Mouse (Mus musculus) limb, embryonic 12.5 days (tissue): ENCODE measurements around the gene Slc25a42. TPM values are rescaled to one million over a fixed set of nuclear protein-coding genes. Genes with fewer than 3 reads are reported as not detected.

Experiments used
- ATAC-seq: fragments of 200-750 bp; cut with Nextera tagmentation; 2 replicates; pipeline ENCODE4 v1.8.0; 2017; ENCODE audit warnings: low read depth, moderate TSS enrichment; ENCODE audit not compliant: insufficient number of reproducible peaks, insufficient read depth, low FRiP score, low TSS enrichment
- H3K27ac ChIP-seq: fragments of 300-500 bp; sonication (generic); 2 replicates; pipeline ENCODE4 v1.5.1; 2016; ENCODE audit warnings: mild to moderate bottlenecking, moderate library complexity
- H3K27me3 ChIP-seq: fragments of 300-500 bp; sonication (generic); 2 replicates; pipeline ENCODE4 v1.6.1; 2016; ENCODE audit warnings: mild to moderate bottlenecking, moderate library complexity
- H3K36me3 ChIP-seq: fragments of 300-500 bp; sonication (generic); 2 replicates; pipeline ENCODE4 v1.6.1; 2016; ENCODE audit warnings: mild to moderate bottlenecking, moderate library complexity
- H3K4me1 ChIP-seq: fragments of 300-500 bp; sonication (generic); replicated peaks from 2 replicates; pipeline ENCODE4 v1.6.1; 2016
- H3K4me2 ChIP-seq: fragments of 300-500 bp; sonication (generic); 2 replicates; pipeline ENCODE4 v1.6.1; 2016; ENCODE audit warnings: mild to moderate bottlenecking, moderate library complexity
- H3K4me3 ChIP-seq: fragments of 300-500 bp; sonication (generic); replicated peaks from 2 replicates; pipeline ENCODE4 v1.5.1; 2016; ENCODE audit warnings: mild to moderate bottlenecking
- H3K9ac ChIP-seq: fragments of 300-500 bp; sonication (generic); replicated peaks from 2 replicates; pipeline ENCODE4 v1.6.1; 2016; ENCODE audit warnings: mild to moderate bottlenecking, moderate library complexity
- H3K9me3 ChIP-seq: fragments of 300-500 bp; sonication (generic); 2 replicates; pipeline ENCODE4 v1.6.1; 2016; ENCODE audit warnings: mild to moderate bottlenecking, moderate library complexity
- WGBS: fragments of 180-500 bp; shearing (Covaris S2); methylation state at CpG from one replicate; pipeline ENCODE4 v1.1.7; 2016; 5-methylcytosine and 5-hydroxymethylcytosine counted together
- polyA plus RNA-seq: library from polyadenylated mRNA; unstranded; fragments of >200 nt; fragmentation: Nextera tagmentation; extraction: Ambion mirVana; gene quantifications from 2 replicates; pipeline ENCODE4 v1.2.1, GENCODE M21; 2016

Gene Slc25a42
- polyA plus RNA-seq, 1 experiment from 2014 or later = 2.4 TPM

DNA sequence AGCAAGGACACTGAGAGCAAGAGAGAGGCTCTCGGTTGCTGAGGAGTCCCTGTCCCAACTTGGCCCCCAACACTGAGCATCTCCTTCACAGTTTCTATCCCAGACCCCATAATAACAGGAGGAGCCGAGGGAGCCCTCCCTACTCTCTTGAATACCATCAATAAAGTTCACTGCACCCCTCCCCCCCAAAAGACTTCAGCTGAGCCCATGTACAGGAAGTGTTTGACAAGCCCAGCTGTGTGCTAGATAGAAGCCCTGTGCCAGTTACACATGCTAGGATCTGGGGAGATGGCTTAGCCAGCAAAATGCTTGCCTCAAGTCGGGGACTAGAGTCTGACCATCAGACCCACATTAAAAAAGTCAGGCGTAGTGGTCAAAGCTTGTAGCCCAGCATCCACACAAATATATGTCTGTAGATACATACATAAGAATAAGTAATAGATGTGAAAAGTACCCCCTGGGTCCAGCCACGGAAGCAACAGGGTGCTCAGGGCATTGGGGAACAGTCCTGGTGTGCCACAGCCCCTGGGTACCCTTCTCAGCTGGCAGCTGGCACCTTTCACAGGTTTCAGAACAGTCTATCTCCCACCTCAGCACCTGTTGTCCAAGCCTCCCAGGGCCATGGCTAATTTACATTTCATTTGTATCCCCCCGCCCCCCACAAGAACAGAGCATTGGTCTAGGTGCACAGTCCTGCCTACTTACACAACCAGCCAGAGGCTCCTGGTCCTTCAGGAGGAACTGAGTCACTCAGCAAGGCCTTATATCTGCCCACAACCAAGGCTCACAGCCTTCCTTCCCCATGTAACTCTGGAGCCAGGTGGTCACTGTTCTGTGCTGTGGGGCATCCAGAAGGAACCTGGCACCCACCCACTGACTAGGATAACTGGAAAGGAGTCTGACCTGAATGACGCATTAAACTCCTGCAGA, 64.2 kb downstream of the Slc25a42 start:
- H3K27ac ChIP-seq = no peak overlapping the region
- H3K27me3 ChIP-seq = peaks cover 8% of the 10 kb centered on the region
- H3K4me3 ChIP-seq = no peak overlapping the region
- no peak overlapping the region for H3K9ac ChIP-seq
- peaks cover 12% of the 10 kb centered on the region for H3K4me1 ChIP-seq
- H3K36me3 ChIP-seq = peaks cover 43% of the 10 kb centered on the region
- H3K4me2 ChIP-seq = no peak overlapping the region
- 87% methylated on average over 7 of the region's 7 CpGs for WGBS
- ATAC-seq = no peak
- no peaks in the 10 kb centered on the region for H3K9me3 ChIP-seq

DNA sequence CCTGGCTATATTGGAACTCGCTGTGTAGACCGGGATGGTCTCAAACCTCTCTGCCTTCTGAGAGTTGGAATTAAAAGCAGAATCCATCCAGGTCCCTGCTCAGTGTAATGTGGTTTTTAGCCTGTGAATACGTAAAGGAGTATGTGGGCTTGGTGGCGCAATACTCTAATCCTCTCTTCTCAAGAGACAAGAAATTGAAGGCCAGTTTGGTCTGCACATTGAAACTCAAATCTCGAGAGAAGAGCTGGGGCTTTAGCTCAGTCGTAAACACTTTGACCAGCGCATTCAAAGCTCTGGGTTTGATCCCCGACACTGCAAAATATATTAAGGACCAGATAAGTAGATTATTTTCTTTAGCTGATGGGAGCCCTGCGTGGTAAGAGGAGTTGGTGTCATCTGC, 72.1 kb downstream of the Slc25a42 start:
- 12% methylated on average over 9 of the region's 9 CpGs for WGBS
- Histone ChIP-seq H3K4me2 (peak overlapping the region; percentile 63), H3K9ac (peak overlapping the region; percentile 75), H3K9me3 (no peaks in the 10 kb centered on the region), H3K4me1 (peaks cover 17% of the 10 kb centered on the region), H3K4me3 (peak overlapping the region; percentile 82), H3K27me3 (no peaks in the 10 kb centered on the region), H3K36me3 (peaks cover 53% of the 10 kb centered on the region), H3K27ac (peak overlapping the region; percentile 85)
- no peak for ATAC-seq

DNA sequence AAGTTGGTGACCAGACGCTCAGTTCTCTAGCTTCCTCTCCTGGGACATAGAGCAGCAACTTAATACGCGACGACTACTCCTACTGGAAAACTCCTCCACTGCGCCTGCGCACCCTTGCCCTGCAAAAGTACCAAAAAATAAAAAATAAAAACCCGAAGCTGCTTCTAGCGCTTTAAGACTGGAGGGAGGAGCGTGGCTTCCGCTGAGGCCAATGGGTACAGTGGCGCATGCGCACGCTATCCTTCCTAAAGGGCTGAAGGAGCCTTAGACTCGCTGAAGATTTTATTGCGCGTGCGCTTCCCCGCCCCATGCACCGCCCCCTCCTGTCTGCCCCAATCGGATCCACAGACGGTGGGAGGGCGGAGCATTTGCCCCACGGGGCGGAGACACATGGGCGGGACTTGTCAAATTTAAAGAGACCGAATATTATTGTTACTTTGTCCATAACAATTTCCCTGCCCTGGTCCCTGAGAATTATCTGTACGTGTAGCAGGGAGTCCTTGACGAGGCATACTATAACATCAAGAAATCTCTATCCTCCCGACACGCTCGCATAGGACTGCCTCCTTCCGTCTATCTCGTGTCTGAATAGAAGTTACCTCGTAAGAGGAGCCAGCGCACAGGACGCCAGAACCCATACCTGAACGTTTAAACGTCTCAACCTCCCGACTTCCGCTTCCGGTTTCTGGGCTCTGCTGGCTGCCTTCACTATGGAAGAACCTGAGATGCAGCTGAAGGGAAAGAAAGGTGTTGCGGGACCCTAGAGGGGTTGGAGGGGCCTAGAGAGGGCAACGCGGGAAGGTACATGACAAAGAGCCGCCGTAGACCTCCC, 72.9 kb downstream of the Slc25a42 start, which contains the start of the genes Rfxank, Borcs8 and Mef2b:
TSS of gene Rfxank (minus strand) at position 129 of the 832 bp plus-strand sequence.
TSS of gene Borcs8 (plus strand) at position 474 of the 832 bp plus-strand sequence.
TSS of gene Mef2b (plus strand) at position 686 of the 832 bp plus-strand sequence.
- ATAC-seq = peak; percentile 96
- WGBS = under 1% methylated on average over 46 of the region's 46 CpGs

DNA sequence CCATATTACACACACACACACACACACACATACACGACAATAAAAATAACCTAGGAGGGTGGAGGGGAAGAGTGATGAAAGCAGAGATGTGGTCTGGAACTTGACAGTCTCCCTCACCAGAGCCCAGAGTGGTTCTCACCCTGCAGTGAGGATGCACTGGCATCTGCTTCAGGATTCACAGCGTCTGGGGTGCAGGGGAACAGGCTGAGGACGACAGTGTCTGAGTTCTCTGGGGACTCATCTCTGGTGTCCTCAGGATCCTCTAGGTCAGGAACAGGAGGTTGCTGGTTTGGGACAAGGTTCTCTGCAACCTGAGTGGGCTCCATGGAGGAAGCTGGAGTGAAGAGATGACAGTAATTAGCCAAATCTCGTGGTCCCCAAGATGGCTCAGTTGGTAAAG, 74.2 kb downstream of the Slc25a42 start:
- Histone ChIP-seq H3K36me3 (peaks cover 53% of the 10 kb centered on the region), H3K9me3 (no peaks in the 10 kb centered on the region), H3K4me3 (peak overlapping the region; percentile 82), H3K4me2 (peak overlapping the region; percentile 63), H3K27me3 (no peaks in the 10 kb centered on the region), H3K27ac (no peak overlapping the region), H3K4me1 (peaks cover 17% of the 10 kb centered on the region), H3K9ac (peak overlapping the region; percentile 61; the same call in 1 of the 2 replicates)
- ATAC-seq = no peak
- 80% methylated on average over 4 of the region's 4 CpGs for WGBS

More for the DNA sequence above, 72.9 kb downstream of the Slc25a42 start, which contains the start of the genes Rfxank, Borcs8 and Mef2b:
- Histone ChIP-seq H3K4me2 (peak within 1 kb of the TSS; percentile 63), H3K27me3 (no peaks in the 10 kb centered on the region), H3K9me3 (no peaks in the 10 kb centered on the region), H3K4me3 (peak within 1 kb of the TSS; percentile 82), H3K4me1 (peaks cover 17% of the 10 kb centered on the region), H3K27ac (peak within 1 kb of the TSS; percentile 85), H3K9ac (peak within 1 kb of the TSS; percentile 75), H3K36me3 (peaks cover 53% of the 10 kb centered on the region)

GRCm38 (mm10) chr8:70136591-70136990, 75.5 kb downstream of the Slc25a42 start:
- Histone ChIP-seq H3K9ac (no peak overlapping the region), H3K9me3 (no peaks in the 10 kb centered on the region), H3K4me3 (no peak overlapping the region), H3K4me2 (no peak overlapping the region), H3K36me3 (peaks cover 48% of the 10 kb centered on the region), H3K27ac (no peak overlapping the region), H3K4me1 (peaks cover 24% of the 10 kb centered on the region), H3K27me3 (no peaks in the 10 kb centered on the region)
- 85% methylated on average over 4 of the region's 4 CpGs for WGBS
- no peak for ATAC-seq

DNA sequence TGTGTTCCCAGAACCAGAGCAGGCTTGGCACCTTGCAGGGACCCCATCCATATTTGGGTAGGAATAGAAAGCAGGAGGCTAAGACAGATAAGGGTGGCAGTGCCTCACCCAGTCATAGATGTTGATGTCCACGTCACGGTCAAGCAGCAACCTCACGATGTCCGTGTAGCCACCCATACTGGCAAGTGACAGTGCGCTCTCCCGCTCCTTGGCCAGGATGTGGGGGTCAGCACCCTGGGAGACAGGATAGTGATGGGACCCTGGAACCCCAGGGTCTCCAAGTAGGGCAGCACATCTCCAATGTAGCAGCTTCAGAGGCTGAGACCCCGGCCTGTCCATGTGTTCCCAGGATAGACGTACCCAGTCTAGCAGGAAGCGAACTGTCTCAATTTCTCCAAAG, 77.2 kb downstream of the Slc25a42 start:
- Histone ChIP-seq H3K4me2 (no peak overlapping the region), H3K4me3 (no peak overlapping the region), H3K9me3 (no peaks in the 10 kb centered on the region), H3K27ac (no peak overlapping the region), H3K9ac (no peak overlapping the region), H3K27me3 (no peaks in the 10 kb centered on the region), H3K4me1 (peaks cover 22% of the 10 kb centered on the region), H3K36me3 (peaks cover 48% of the 10 kb centered on the region)
- WGBS = 92% methylated on average over 9 of the region's 9 CpGs
- ATAC-seq = no peak

Other genes starting within 250 kb of the Slc25a42 start
- gene Gatad2a, start 215.9 kb downstream of the Slc25a42 start, polyA plus RNA-seq = 51.3 and 68.4 TPM in 2 replicates
- 62.7 and 65.3 TPM in 2 replicates for gene Mau2, start 169.6 kb downstream of the Slc25a42 start, polyA plus RNA-seq
- 55.9 and 58.9 TPM in 2 replicates for gene Sugp1, start 169.5 kb downstream of the Slc25a42 start, polyA plus RNA-seq
- gene Tm6sf2, start 139.4 kb downstream of the Slc25a42 start, polyA plus RNA-seq = 0.79 and 0.96 TPM in 2 replicates
- not detected in 2 replicates for gene Hapln4, start 128.8 kb downstream of the Slc25a42 start, polyA plus RNA-seq
- 0.56 and 1.1 TPM in 2 replicates for gene Ncan, start 91.4 kb downstream of the Slc25a42 start, polyA plus RNA-seq
- 21.4 and 22.7 TPM in 2 replicates for gene Nr2c2ap, start 81.0 kb downstream of the Slc25a42 start, polyA plus RNA-seq
- gene Rfxank, start 73.2 kb downstream of the Slc25a42 start, polyA plus RNA-seq = 26.6 and 28.4 TPM in 2 replicates
- 44.7 and 47.6 TPM in 2 replicates for gene Borcs8, start 72.8 kb downstream of the Slc25a42 start, polyA plus RNA-seq
- gene Mef2b, start 72.6 kb downstream of the Slc25a42 start, polyA plus RNA-seq = 0.49 and 1.1 TPM in 2 replicates
- gene Tmem161a, start 39.9 kb downstream of the Slc25a42 start, polyA plus RNA-seq = 67.5 and 69.9 TPM in 2 replicates
- 48.3 and 50.7 TPM in 2 replicates for gene Sugp2, start 21.9 kb upstream of the Slc25a42 start, polyA plus RNA-seq
- 22.5 and 26.4 TPM in 2 replicates for gene Armc6, start 22.2 kb upstream of the Slc25a42 start, polyA plus RNA-seq
- gene Homer3, start 70.5 kb upstream of the Slc25a42 start, polyA plus RNA-seq = 88.9 and 92.6 TPM in 2 replicates
- 52.0 and 54.9 TPM in 2 replicates for gene Ddx49, start 90.2 kb upstream of the Slc25a42 start, polyA plus RNA-seq
- 269 and 288 TPM in 2 replicates for gene Cope, start 90.2 kb upstream of the Slc25a42 start, polyA plus RNA-seq
- 7.9 and 8.8 TPM in 2 replicates for gene Cers1, start 103.5 kb upstream of the Slc25a42 start, polyA plus RNA-seq
- gene Gdf1, start 117.5 kb upstream of the Slc25a42 start, polyA plus RNA-seq = 3.7 and 4.2 TPM in 2 replicates
- gene Upf1, start 141.0 kb upstream of the Slc25a42 start, polyA plus RNA-seq = 32.5 and 34.3 TPM in 2 replicates
- 2.8 and 5.8 TPM in 2 replicates for gene Comp, start 161.3 kb upstream of the Slc25a42 start, polyA plus RNA-seq
- 18.4 and 24.8 TPM in 2 replicates for gene Crtc1, start 227.3 kb upstream of the Slc25a42 start, polyA plus RNA-seq